Mouse (Mus musculus): ENCODE measurements at regions not wholly inside any gene's neighbourhood (a gene's known extent, or its start where the extent isn't known, plus 50 kb on each side); places are given as distances from the start of the nearest gene placed in this dataset.

GRCm38 (mm10) chr10:46299521-46299920 is 721.9 kb downstream of the Hace1 start:
- 62% methylated on average over 3 of the region's 3 CpGs for WGBS
- Histone ChIP-seq H3K4me3 (no peak overlapping the region), H3K9me3 (no peaks in the 10 kb centered on the region), H3K4me2 (replicated peaks) (no peak overlapping the region), H3K27me3 (no peaks in the 10 kb centered on the region), H3K36me3 (no peaks in the 10 kb centered on the region), H3K4me1 (no peaks in the 10 kb centered on the region), H3K27ac (no peak overlapping the region), H3K9ac (no peak overlapping the region)
- ATAC-seq (ENCODE audit: insufficient number of reproducible peaks, insufficient read depth, low FRiP score, low TSS enrichment), result no peak

GRCm38 (mm10) chr10:46320328-46321038 is 742.9 kb downstream of the Hace1 start:
- Histone ChIP-seq H3K4me2 (replicated peaks) (no peak overlapping the region), H3K27me3 (no peaks in the 10 kb centered on the region), H3K36me3 (no peaks in the 10 kb centered on the region), H3K4me3 (no peak overlapping the region), H3K27ac (no peak overlapping the region), H3K4me1 (no peaks in the 10 kb centered on the region), H3K9ac (no peak overlapping the region), H3K9me3 (no peaks in the 10 kb centered on the region)
- ATAC-seq (ENCODE audit: insufficient number of reproducible peaks, insufficient read depth, low FRiP score, low TSS enrichment), result no peak
- WGBS, result 78% methylated on average over 5 of the region's 5 CpGs

GRCm38 (mm10) chr10:46321040-46321439 is 743.4 kb downstream of the Hace1 start:
- H3K4me1 ChIP-seq, result no peaks in the 10 kb centered on the region
- WGBS, result 91% methylated on average over 3 of the region's 3 CpGs
- ATAC-seq (ENCODE audit: insufficient number of reproducible peaks, insufficient read depth, low FRiP score, low TSS enrichment), result no peak
- no peak overlapping the region for H3K9ac ChIP-seq
- H3K4me3 ChIP-seq, result no peak overlapping the region
- H3K27ac ChIP-seq, result no peak overlapping the region
- no peaks in the 10 kb centered on the region for H3K9me3 ChIP-seq
- H3K27me3 ChIP-seq, result no peaks in the 10 kb centered on the region
- no peak overlapping the region for H3K4me2 ChIP-seq (replicated peaks)
- H3K36me3 ChIP-seq, result no peaks in the 10 kb centered on the region

GRCm38 (mm10) chr10:46329052-46329451 is 751.4 kb downstream of the Hace1 start:
- H3K9me3 ChIP-seq, result no peaks in the 10 kb centered on the region
- no peak overlapping the region for H3K9ac ChIP-seq
- WGBS, result 88% methylated on average over 1 of the region's 1 CpGs
- no peak overlapping the region for H3K27ac ChIP-seq
- no peak overlapping the region for H3K4me3 ChIP-seq
- no peaks in the 10 kb centered on the region for H3K4me1 ChIP-seq
- ATAC-seq (ENCODE audit: insufficient number of reproducible peaks, insufficient read depth, low FRiP score, low TSS enrichment), result no peak
- H3K36me3 ChIP-seq, result no peaks in the 10 kb centered on the region
- no peak overlapping the region for H3K4me2 ChIP-seq (replicated peaks)
- no peaks in the 10 kb centered on the region for H3K27me3 ChIP-seq

GRCm38 (mm10) chr10:46331599-46332283 is 754.1 kb downstream of the Hace1 start:
- H3K4me2 ChIP-seq (replicated peaks), result no peak overlapping the region

GRCm38 (mm10) chr10:46333231-46333630 is 755.6 kb downstream of the Hace1 start:
- no peak overlapping the region for H3K4me2 ChIP-seq (replicated peaks)
- H3K9ac ChIP-seq, result no peak overlapping the region
- ATAC-seq (ENCODE audit: insufficient number of reproducible peaks, insufficient read depth, low FRiP score, low TSS enrichment), result no peak
- H3K4me1 ChIP-seq, result no peaks in the 10 kb centered on the region
- no peaks in the 10 kb centered on the region for H3K27me3 ChIP-seq
- no peaks in the 10 kb centered on the region for H3K9me3 ChIP-seq
- H3K4me3 ChIP-seq, result no peak overlapping the region
- no peaks in the 10 kb centered on the region for H3K36me3 ChIP-seq
- no peak overlapping the region for H3K27ac ChIP-seq

More at GRCm38 (mm10) chr10:46331599-46332283, 754.1 kb downstream of the Hace1 start:
- no peak overlapping the region for H3K4me3 ChIP-seq
- H3K9ac ChIP-seq, result no peak overlapping the region
- H3K27ac ChIP-seq, result no peak overlapping the region
- H3K4me1 ChIP-seq, result no peaks in the 10 kb centered on the region
- H3K9me3 ChIP-seq, result no peaks in the 10 kb centered on the region
- no peak for ATAC-seq (ENCODE audit: insufficient number of reproducible peaks, insufficient read depth, low FRiP score, low TSS enrichment)
- H3K27me3 ChIP-seq, result no peaks in the 10 kb centered on the region
- H3K36me3 ChIP-seq, result no peaks in the 10 kb centered on the region

GRCm38 (mm10) chr10:46345315-46345714 is 767.7 kb downstream of the Hace1 start:
- Histone ChIP-seq H3K27ac (no peak overlapping the region), H3K36me3 (no peaks in the 10 kb centered on the region), H3K4me1 (no peaks in the 10 kb centered on the region), H3K9me3 (no peaks in the 10 kb centered on the region), H3K9ac (no peak overlapping the region), H3K4me3 (no peak overlapping the region), H3K27me3 (no peaks in the 10 kb centered on the region), H3K4me2 (replicated peaks) (no peak overlapping the region)
- no peak for ATAC-seq (ENCODE audit: insufficient number of reproducible peaks, insufficient read depth, low FRiP score, low TSS enrichment)
- WGBS, result 78% methylated on average over 4 of the region's 4 CpGs

GRCm38 (mm10) chr10:46349613-46350012 is 772.0 kb downstream of the Hace1 start:
- no peaks in the 10 kb centered on the region for H3K36me3 ChIP-seq
- H3K27me3 ChIP-seq, result no peaks in the 10 kb centered on the region
- H3K4me1 ChIP-seq, result no peaks in the 10 kb centered on the region
- H3K27ac ChIP-seq, result no peak overlapping the region
- H3K4me3 ChIP-seq, result no peak overlapping the region
- no peak for ATAC-seq (ENCODE audit: insufficient number of reproducible peaks, insufficient read depth, low FRiP score, low TSS enrichment)
- 71% methylated on average over 4 of the region's 4 CpGs for WGBS
- H3K9ac ChIP-seq, result no peak overlapping the region
- H3K4me2 ChIP-seq (replicated peaks), result no peak overlapping the region
- no peaks in the 10 kb centered on the region for H3K9me3 ChIP-seq

GRCm38 (mm10) chr10:46350196-46350595 is 772.6 kb downstream of the Hace1 start:
- H3K36me3 ChIP-seq, result no peaks in the 10 kb centered on the region
- H3K9me3 ChIP-seq, result no peaks in the 10 kb centered on the region
- H3K27me3 ChIP-seq, result no peaks in the 10 kb centered on the region
- H3K27ac ChIP-seq, result no peak overlapping the region
- no peak overlapping the region for H3K9ac ChIP-seq
- 33% methylated on average over 2 of the region's 2 CpGs for WGBS
- no peaks in the 10 kb centered on the region for H3K4me1 ChIP-seq
- H3K4me3 ChIP-seq, result no peak overlapping the region
- no peak for ATAC-seq (ENCODE audit: insufficient number of reproducible peaks, insufficient read depth, low FRiP score, low TSS enrichment)
- no peak overlapping the region for H3K4me2 ChIP-seq (replicated peaks)

- WGBS, result 69% methylated on average over 1 of the region's 1 CpGs
- no peak overlapping the region for H3K27ac ChIP-seq
- H3K4me1 ChIP-seq, result no peaks in the 10 kb centered on the region
- no peak for ATAC-seq (ENCODE audit: insufficient number of reproducible peaks, insufficient read depth, low FRiP score, low TSS enrichment)
- no peaks in the 10 kb centered on the region for H3K9me3 ChIP-seq
- H3K36me3 ChIP-seq, result no peaks in the 10 kb centered on the region
- H3K4me3 ChIP-seq, result no peak overlapping the region
- no peaks in the 10 kb centered on the region for H3K27me3 ChIP-seq
- no peak overlapping the region for H3K4me2 ChIP-seq (replicated peaks)
- no peak overlapping the region for H3K9ac ChIP-seq
These were observed 779.1 kb downstream of the Hace1 start for GRCm38 (mm10) chr10:46356775-46357174.

GRCm38 (mm10) chr10:46373715-46374475 is 796.3 kb downstream of the Hace1 start:
- 73% methylated on average over 7 of the region's 7 CpGs for WGBS
- no peak for ATAC-seq (ENCODE audit: insufficient number of reproducible peaks, insufficient read depth, low FRiP score, low TSS enrichment)

GRCm38 (mm10) chr10:46374646-46375045 is 797.0 kb downstream of the Hace1 start:
- H3K27me3 ChIP-seq, result no peaks in the 10 kb centered on the region
- no peaks in the 10 kb centered on the region for H3K9me3 ChIP-seq
- H3K27ac ChIP-seq, result no peak overlapping the region
- no peak overlapping the region for H3K4me2 ChIP-seq (replicated peaks)
- H3K4me1 ChIP-seq, result no peaks in the 10 kb centered on the region
- ATAC-seq (ENCODE audit: insufficient number of reproducible peaks, insufficient read depth, low FRiP score, low TSS enrichment), result no peak
- no peak overlapping the region for H3K9ac ChIP-seq
- no peak overlapping the region for H3K4me3 ChIP-seq
- H3K36me3 ChIP-seq, result no peaks in the 10 kb centered on the region
- 87% methylated on average over 3 of the region's 3 CpGs for WGBS

More at GRCm38 (mm10) chr10:46373715-46374475, 796.3 kb downstream of the Hace1 start:
- Histone ChIP-seq H3K4me1 (no peaks in the 10 kb centered on the region), H3K27ac (no peak overlapping the region), H3K4me3 (no peak overlapping the region), H3K36me3 (no peaks in the 10 kb centered on the region), H3K4me2 (replicated peaks) (no peak overlapping the region), H3K27me3 (no peaks in the 10 kb centered on the region), H3K9me3 (no peaks in the 10 kb centered on the region), H3K9ac (no peak overlapping the region)

All from embryonic facial prominence, embryonic 12.5 days (tissue).